Mouse (Mus musculus) layer of hippocampus, adult 9-11 months (tissue): ENCODE results near the gene Uchl4.

Experiments
- DNase-seq: peaks from one replicate; pipeline ENCODE4 v3.0.0; 2022

Gene Uchl4

DNA sequence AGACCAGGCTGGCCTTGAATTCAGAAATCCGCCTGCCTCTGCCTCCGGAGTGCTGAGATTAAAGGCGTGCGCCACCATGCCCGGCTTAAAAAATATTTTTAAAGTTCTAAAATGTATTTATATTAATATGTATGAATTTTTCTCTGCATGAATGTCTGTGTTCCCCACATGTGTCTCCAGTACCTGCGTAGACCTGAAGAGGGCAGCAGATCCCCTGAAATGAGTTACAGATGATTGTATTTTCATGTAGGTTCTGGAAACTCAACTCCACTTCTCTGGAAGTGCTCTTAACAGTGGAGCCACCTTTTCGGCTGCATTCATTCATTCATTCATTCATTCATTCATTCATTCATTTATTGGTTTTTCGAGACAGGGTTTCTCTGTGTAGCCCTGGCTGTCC is 42.7 kb downstream of the Uchl4 start:
- DNase-seq: peak; percentile 23

DNA sequence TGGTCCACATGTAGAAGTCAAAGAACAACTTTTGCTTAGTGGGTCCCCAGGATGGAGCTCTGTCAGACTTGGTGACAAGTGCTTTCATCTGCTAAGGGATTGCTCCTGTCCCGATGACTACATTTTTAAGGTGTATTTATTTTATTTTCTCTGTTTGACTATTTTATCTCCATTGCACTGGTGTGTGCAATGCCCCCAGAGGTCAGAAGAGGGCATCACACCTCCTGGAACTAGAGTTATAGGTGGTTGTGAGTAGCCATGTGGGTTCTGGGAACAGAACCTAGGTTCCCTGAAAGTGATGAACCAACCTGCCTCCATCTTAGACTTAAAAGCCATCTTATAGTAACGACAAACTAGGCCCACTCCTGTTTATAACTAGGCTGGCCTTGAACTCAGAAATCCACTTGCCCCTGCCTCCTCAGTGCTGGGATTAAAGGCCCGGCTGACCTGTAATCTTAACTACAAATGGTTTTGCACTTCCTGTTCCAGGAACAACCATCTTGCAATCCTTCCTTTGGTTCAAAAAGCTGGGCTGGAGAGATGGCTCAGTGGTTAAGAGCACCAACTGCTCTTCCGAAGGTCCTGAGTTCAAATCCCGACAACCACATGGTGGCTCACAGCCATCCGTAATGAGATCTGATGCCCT is 43.8 kb downstream of the Uchl4 start:
- DNase-seq: no peak

DNA sequence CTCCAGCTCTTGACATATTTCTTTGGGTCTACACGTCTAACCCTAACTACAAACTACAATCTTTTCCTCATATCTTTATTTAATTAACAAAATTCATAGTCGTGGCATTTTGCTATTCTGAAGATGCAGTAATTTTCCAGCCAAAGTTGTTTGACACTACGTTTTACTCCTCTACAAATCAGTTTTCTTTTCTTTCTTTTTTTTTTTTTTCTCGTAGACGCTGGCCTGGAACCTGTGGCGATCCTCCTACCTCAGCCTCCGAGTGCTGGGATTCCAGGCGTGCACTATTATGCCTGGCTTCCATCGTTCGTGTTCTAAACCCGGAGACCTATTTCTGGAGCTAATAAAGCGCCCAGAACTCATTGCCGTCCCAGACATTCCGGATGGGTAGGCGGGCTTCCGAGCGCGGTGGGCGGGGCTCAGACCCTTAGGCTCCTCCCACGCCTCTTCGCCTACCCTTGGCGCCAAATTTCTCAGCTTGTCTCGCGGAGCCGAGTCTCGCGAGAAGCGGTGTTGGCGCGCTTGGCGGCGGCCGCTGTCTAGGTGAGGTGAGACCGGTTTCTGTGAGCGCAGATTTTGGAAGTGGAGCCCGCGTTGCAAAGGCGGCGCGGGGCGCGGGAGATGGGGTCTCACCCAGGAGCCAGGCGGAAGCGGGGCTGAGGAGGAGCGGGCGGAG is 46.2 kb downstream of the Uchl4 start, which contains the start of gene Tipin:
TSS of gene Tipin (plus strand) at position 477 of the 676 bp plus-strand sequence.
- peak; percentile 94 for DNase-seq

DNA sequence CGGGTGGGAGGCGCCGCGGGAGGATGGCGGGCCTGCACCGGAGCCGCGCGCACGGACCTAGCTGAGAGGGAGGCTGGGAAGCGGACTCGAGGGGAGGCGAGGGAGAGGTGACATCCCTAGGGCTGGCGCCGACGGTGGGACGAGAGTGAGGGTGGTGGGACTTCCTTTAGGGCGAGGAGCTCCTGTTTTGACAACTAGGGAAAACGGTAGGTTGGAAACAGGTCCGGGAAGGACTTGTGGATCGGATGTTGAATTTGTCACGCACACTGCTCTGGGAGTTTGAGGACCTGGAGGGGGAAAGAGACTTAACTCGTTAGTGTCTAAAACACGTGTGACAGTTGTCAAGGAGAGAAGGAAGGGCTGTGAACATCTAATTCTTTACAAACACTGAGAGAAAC is 46.8 kb downstream of the Uchl4 start:
- DNase-seq: no peak

DNA sequence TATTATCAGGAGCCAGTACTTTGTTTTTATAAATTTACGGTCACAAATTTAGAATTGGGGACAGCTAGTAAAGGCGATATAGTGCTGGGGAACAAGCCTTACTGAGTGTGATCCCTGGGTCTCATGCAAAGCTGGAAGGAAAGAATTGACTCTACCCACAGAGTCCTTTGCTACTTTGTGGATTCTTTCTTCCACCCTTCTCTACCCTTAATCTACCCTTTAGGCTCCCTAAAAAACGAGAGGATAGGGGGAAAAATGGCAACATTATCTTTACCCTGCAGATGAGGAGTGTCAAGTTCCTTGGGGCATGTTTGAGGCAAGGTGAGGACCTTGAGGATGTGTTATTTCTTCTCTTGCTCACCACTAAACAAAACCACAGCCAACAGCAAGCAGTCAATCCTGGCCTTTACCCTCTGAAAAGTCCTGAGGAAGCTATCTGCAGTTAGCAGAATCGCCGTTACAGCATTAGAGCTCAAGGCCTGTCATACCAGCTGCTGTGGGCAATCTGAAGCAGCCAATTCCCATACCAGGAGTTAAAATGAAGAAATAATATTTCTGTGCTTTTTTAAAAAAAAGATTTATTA is 47.5 kb downstream of the Uchl4 start:
- no peak for DNase-seq
